Mouse (Mus musculus): ENCODE data around the gene Arhgap9. TPM values are rescaled to one million over a fixed set of nuclear protein-coding genes. Genes with fewer than 3 reads are reported as not detected.

The Arhgap9 gene
- total RNA-seq, 2 experiments from 2014 or later = 2.0 to 2.9 TPM

DNA sequence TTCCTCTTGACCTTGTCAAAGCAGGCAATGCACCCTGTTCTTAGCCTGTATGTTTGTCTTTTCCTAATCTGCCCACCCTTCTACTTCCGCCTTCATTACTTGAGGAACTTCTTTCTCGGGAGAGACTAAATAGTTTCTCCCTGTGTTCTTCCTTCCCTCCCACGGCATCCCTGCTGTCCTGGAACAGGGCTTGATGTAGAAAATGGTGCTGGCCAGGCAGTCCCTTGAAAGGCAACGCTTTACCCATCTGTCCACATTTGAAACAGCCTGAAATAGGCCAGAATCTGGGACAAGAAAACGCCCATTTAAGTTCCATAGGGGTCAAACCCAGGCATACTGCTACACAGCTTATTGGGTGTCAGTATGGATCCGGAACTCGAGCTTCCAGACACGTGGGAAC is 28.0 kb downstream of the Arhgap9 start:
- no peak for DNase-seq

DNA sequence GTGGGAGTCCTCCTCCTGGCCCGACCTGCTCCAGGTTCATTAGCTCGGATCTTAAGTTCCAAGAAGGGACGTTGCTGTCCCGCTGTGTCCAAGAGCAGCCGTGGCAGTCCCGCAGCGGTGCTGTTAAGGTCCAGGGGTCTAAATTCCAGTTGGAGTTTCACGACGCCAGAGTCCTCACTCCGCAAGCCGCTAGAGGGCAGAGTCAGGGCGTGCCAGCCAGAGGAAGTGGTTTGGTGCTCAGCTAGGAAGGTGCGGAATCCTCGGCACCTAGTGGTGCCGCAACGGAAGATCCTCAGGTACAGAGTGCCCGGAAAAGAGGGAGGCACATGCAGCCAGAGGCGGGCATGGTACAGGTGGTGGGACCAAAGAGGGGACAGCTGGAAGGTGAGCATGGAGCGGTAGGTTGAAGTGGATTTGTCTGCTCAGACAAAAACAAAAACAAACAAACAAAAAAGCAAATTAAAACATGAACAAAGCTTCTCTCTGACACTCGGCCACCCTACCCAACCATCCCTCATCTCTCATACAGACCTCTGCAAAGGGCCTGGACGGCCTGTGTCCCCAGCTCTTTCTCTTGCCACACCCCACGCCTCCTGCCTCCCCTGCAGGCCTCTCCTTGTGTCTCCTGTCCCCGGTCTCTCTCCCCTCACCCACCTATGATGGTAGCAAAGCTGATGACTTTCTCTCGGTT is 29.0 kb downstream of the Arhgap9 start:
- DNase-seq = peak; percentile 83

- DNase-seq = no peak
Observed at GRCm38 (mm10) chr10:127351285-127351595, 29.5 kb downstream of the Arhgap9 start.

GRCm38 (mm10) chr10:127351719-127352118 is 30.0 kb downstream of the Arhgap9 start:
- no peak for DNase-seq

GRCm38 (mm10) chr10:127352187-127352586 is 30.4 kb downstream of the Arhgap9 start:
- DNase-seq = no peak

DNA sequence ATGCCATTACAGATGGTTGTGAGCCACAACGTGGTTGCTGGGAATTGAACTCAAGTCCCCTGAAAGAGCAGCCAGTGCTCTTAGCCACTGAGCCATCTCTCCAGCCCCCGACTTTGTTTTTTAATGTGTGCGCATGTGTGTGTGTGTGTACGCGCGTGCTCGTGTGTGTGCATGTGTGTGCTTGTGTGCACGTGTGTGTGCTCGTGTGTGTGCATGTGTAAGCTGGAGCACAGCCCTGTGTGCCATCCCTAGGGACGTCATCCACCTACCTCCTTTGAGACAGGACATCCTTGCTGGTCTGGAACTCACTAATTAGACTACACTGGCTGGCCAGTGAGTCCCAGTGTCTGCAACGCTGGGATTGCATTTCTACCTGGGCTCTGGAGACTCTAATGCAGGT is 31.0 kb downstream of the Arhgap9 start:
- DNase-seq = no peak

DNA sequence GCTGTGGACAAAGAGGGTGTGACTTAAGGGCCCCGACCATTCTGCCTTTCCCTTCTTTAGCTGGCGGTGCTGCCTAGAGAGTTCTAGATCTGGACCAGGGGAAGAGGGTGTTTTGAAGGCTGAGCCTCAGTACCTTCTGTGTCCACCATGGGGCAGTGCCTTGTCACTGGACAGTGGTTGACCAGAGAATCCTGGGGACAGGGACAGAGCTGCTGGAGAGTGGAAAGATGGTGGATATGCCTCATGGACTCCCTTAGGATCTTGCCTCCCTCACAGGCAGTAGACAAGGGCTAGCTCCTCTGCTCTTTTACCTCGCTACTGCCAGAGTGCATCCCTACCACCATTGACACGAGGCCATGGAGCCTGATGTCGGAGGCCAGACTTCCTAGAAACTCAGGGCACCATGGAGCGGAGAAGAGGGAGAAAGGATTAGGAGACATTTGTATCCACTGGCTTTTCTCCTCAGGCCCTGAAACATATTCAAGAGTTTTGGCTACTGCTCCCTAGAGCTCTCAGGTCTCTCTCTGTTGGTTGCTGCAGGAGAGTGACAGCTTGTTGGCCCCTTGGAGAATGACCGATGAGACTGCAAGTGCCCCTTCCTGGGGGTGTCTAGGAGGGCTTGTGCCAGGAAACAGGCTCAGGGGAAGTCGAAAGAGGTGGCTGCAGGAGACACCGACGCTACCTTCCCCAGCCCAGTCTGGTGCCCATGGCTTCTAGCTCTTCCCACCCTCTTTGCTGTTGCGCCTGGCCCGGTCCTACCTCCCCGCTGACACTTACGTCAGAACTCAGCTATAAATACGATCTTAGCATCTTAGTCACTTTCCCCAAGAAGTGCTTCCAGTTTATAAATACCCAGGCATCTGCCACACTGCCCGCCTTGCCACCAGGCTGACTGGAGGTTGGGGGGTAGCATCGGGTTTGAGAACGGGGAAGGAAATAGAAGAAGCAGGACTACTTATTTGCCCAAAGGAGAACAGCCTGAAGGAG is 32.4 kb downstream of the Arhgap9 start, which contains the start of gene Inhbe:
Gene Inhbe, minus strand, starts transcription at position 503 of the 987 bp plus-strand sequence.
- DNase-seq = peak; percentile 57

- DNase-seq = no peak
Observed at GRCm38 (mm10) chr10:127355336-127355735, 33.6 kb downstream of the Arhgap9 start.

- no peak for DNase-seq
Observed at GRCm38 (mm10) chr10:127360714-127361113, 39.0 kb downstream of the Arhgap9 start.

DNA sequence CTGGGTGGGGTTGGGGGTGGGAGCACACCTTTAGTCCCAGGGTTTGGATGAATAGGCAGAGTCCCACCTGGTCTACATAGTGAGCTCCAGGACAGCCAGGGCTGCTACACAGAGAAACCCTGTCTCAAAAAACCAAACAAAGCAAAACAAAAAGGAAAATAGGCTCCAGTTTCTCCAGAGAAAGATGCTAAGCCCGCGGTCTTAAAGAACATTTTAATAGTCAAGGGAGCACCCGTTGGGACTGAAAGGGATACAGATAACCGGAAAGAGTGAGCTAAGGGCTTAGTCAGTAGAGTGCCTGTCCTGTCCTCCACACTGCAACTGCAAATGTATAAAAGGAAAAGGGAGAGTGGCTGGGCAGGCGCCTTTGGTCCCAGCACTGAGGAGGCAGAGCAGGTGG is 45.4 kb downstream of the Arhgap9 start:
- DNase-seq = no peak

GRCm38 (mm10) chr10:127368273-127368672 is 46.5 kb downstream of the Arhgap9 start:
- DNase-seq = no peak

DNA sequence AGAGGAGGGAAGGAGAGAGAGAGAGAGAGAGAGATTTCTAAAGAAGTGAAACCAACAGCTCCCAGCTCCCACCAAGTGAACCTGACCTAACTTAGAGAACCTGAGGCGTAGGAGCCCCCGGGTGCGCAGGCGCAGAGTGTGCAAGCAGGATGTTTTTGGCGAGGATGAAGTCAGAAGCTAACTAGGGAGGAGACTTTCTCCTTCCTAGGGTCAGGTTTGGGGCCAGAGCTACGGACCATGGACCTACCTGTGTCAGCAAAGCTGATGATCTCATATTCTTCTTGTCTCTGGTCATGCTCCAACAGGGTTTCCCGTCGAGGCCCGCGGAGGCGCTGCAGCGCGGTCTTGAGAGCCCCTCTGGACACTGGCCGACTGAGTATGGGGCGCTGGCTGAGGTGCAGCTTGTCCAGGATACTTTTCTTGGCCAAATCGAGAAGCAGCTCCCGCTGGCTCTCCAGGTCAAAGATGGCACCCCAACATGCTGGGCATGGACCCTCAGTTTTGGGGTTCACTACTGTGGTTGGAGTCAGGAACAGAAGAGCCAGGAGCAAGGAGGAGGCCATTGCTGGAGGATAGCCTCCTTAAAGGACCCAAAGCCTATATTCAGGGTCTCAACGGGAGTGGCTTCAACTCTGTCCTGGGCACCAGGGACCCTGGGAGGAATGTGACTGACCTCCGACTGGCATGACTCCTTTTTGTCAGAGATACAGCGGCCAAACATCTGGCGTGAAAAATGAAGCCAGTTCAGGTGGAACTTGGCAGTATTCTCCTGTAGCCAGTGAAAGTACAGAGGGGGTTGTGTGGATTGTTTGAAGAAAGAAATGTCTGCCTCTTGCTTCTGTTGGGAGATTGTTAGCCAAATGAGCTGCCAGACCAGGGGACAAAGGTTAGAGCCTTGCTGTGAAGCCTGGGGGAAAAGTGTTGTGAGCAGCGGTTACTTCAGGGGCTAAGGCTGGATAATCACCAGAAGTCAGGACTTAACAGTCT is 48.4 kb downstream of the Arhgap9 start, which contains the start of gene Inhbc:
Gene Inhbc, minus strand, starts transcription at position 598 of the 987 bp plus-strand sequence.
- DNase-seq = no peak

GRCm38 (mm10) chr10:127371023-127371422 is 49.3 kb downstream of the Arhgap9 start:
- no peak for DNase-seq

DNA sequence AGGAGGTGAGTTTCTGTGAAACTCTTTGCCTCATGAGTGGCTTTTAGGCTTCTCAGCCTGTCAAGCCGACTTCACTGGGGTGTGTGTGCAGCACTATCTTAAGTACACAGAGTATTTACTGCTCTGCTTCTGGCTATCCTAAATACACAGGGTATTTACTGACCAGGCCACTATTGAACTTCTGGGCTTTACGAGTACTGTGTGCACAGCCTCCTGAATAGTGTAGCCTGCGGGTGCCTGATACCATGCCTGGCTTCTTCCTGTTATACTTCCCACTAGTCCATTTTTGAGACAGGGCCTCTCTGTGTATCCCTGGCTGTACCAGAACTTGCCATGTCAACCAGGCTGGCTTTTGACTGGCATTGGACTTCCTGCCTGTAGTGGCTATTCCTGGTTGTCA is 55.9 kb downstream of the Arhgap9 start:
- DNase-seq = no peak

Other genes starting within 250 kb of the Arhgap9 start
- 1 to 10 TPM; 2.1 to 2.8 TPM for gene Agap2, start 246.7 kb upstream of the Arhgap9 start, total RNA-seq (2021)
- gene Os9, start 200.8 kb upstream of the Arhgap9 start, total RNA-seq (2021) = 10 to 100 TPM; 33.0 to 35.4 TPM
- 1 to 10 TPM; 2.2 to 2.7 TPM for gene B4galnt1, start 156.7 kb upstream of the Arhgap9 start, total RNA-seq (2021)
- gene Slc26a10, start 141.3 kb upstream of the Arhgap9 start, total RNA-seq (2021) = 10 to 100 TPM; 25.7 to 31.8 TPM
- 10 to 100 TPM; 19.9 to 21.0 TPM for gene Arhgef25, start 131.9 kb upstream of the Arhgap9 start, total RNA-seq (2021)
- gene Dtx3, start 126.2 kb upstream of the Arhgap9 start, total RNA-seq (2021) = 10 to 100 TPM; 50.0 to 53.8 TPM
- gene Pip4k2c, start 110.4 kb upstream of the Arhgap9 start, total RNA-seq (2021) = 10 to 100 TPM; 25.7 to 26.6 TPM
- 1 to 10 TPM in 1 of 2 experiments, under 1 TPM in 1; 0.70 to 1.2 TPM for gene Kif5a, start 58.6 kb upstream of the Arhgap9 start, total RNA-seq (2021)
- 100 to 1,000 TPM; 151 to 159 TPM for gene Dctn2, start 55.6 kb upstream of the Arhgap9 start, total RNA-seq (2021)
- 10 to 100 TPM; 41.7 to 43.2 TPM for gene Mbd6, start 32.9 kb upstream of the Arhgap9 start, total RNA-seq (2021)
- gene Mars, start 10.2 kb upstream of the Arhgap9 start, total RNA-seq (2021) = 10 to 100 TPM; 49.6 to 50.1 TPM
- 1 to 10 TPM; 4.0 to 4.1 TPM for gene Gli1, start 20.0 kb downstream of the Arhgap9 start, total RNA-seq (2021)
- not detected for gene Inhbe, start 32.4 kb downstream of the Arhgap9 start, total RNA-seq (2021)
- gene Inhbc, start 48.5 kb downstream of the Arhgap9 start, total RNA-seq (2021) = not detected
- gene R3hdm2, start 58.4 kb downstream of the Arhgap9 start, total RNA-seq (2021) = 100 to 1,000 TPM; 115 to 116 TPM
- gene Stac3, start 179.7 kb downstream of the Arhgap9 start, total RNA-seq (2021) = 1 to 10 TPM; 1.8 to 1.9 TPM
- gene Ndufa4l2, start 193.0 kb downstream of the Arhgap9 start, total RNA-seq (2021) = 10 to 100 TPM; 34.2 to 34.9 TPM
- 10 to 100 TPM; 43.7 to 45.1 TPM for gene Shmt2, start 200.5 kb downstream of the Arhgap9 start, total RNA-seq (2021)
- gene Nxph4, start 212.6 kb downstream of the Arhgap9 start, total RNA-seq (2021) = under 1 TPM; 0.83 to 0.97 TPM

Measured in heart, postnatal 4 days (tissue).